Mouse (Mus musculus): Measurements from ENCODE around the gene Fmo5. TPM values are rescaled to one million over a fixed set of nuclear protein-coding genes. Genes with fewer than 3 reads are reported as not detected.

Fmo5 gene
- polyA plus RNA-seq, 1 experiment from 2014 or later = 0.53 TPM

DNA sequence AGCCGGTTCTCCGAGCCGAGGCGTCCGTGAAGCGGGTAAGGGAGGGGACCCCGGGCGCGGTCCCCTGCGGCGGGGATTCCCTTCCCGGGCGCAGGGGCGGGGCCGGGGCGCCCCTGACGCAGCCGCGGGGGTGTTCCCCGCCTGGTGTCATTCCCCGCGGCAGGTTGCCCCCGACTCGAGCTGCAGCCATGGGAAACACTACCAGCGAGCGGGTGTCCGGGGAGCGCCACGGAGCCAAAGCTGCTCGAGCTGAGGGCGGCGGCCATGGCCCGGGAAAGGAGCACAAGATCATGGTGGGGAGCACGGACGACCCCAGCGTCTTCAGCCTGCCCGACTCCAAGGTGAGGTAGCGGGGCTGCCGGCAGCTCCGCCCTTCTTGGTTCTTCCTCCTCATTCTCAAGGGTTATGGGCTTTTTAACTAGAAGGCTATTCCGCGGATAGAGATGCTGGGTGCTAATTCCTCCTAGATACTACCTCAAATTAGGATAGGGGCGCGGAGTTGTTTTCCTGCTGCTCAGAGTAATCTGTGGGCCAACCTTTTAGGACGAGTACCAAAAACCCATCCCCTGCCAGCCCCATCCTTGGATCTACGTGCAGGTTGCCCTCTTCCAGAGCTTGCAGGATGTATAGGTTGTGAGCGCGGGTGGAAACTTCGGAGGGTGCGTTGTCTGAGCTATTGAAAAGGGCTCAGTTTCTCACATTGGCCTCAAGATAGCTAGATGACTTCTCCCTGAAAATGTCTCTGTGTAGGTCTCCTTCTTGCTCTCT lies 30.0 kb downstream of the Fmo5 start:
- H3K4me1 ChIP-seq (ENCODE audit: control insufficient read depth, insufficient read depth, low read length) = peaks cover 10% of the 10 kb centered on the region
- H3K27me3 ChIP-seq (ENCODE audit: control insufficient read depth, insufficient read depth, low read length) = no peaks in the 10 kb centered on the region
- peak overlapping the region; percentile 75 for H3K4me2 ChIP-seq (ENCODE audit: low read length)
- no peaks in the 10 kb centered on the region for H3K9me3 ChIP-seq (ENCODE audit: control insufficient read depth, low read length)
- ATAC-seq (ENCODE audit: low FRiP score, low TSS enrichment) (no peak; the same call in 1 of the 2 replicates), DNase-seq (no peak)
- peaks cover 9% of the 10 kb centered on the region for H3K36me3 ChIP-seq (ENCODE audit: control insufficient read depth, insufficient read depth, low read length)
- H3K27ac ChIP-seq (replicated peaks; ENCODE audit: low read depth, low read length) = peak overlapping the region; percentile 67
- H3K9ac ChIP-seq (replicated peaks; ENCODE audit: low read length) = peak overlapping the region; percentile 76
- peak overlapping the region; percentile 85 for H3K4me3 ChIP-seq (replicated peaks; ENCODE audit: low read depth, low read length)
- under 1% methylated on average over 50 of the region's 50 CpGs for WGBS

GRCm38 (mm10) chr3:97659746-97660145 lies 31.1 kb downstream of the Fmo5 start:
- Histone ChIP-seq H3K27me3 (ENCODE audit: control insufficient read depth, insufficient read depth, low read length) (no peaks in the 10 kb centered on the region), H3K4me3 (replicated peaks; ENCODE audit: low read depth, low read length) (no peak overlapping the region), H3K4me1 (ENCODE audit: control insufficient read depth, insufficient read depth, low read length) (peaks cover 10% of the 10 kb centered on the region), H3K9me3 (ENCODE audit: control insufficient read depth, low read length) (no peaks in the 10 kb centered on the region), H3K36me3 (ENCODE audit: control insufficient read depth, insufficient read depth, low read length) (peaks cover 20% of the 10 kb centered on the region), H3K27ac (replicated peaks; ENCODE audit: low read depth, low read length) (no peak overlapping the region), H3K9ac (replicated peaks; ENCODE audit: low read length) (0 out of 2 replicates have a peak overlapping the region, but pooled peaks have one; percentile 76), H3K4me2 (ENCODE audit: low read length) (peak overlapping the region; percentile 75; the same call in 1 of the 2 replicates)
- DNase-seq (no peak), ATAC-seq (ENCODE audit: low FRiP score, low TSS enrichment) (no peak)
- 93% methylated on average over 7 of the region's 7 CpGs for WGBS

DNA sequence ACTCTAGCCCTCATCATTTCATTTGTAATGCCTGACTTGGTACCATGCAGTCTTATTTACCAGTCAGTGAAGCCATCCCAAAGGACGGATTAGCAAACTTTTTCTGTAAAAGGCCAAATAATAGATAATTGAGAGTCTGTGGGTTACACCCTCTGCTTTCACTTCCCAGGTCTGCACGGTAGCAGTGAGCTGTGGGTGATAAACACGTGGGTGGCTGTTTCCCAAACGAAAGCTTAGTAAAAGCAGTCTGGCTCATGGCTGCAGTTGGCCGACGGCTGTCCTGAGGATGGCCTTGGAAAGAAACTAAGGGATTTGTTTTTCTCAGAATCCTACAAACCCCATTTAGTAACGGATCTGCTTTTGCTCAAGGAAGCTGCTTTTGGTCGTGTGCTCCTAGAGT lies 32.6 kb downstream of the Fmo5 start:
- no peak overlapping the region for H3K27ac ChIP-seq (replicated peaks; ENCODE audit: low read depth, low read length)
- H3K36me3 ChIP-seq (ENCODE audit: control insufficient read depth, insufficient read depth, low read length) = peaks cover 24% of the 10 kb centered on the region
- no peaks in the 10 kb centered on the region for H3K9me3 ChIP-seq (ENCODE audit: control insufficient read depth, low read length)
- no peak overlapping the region for H3K4me2 ChIP-seq (ENCODE audit: low read length)
- no peak for ATAC-seq (ENCODE audit: low FRiP score, low TSS enrichment)
- no peaks in the 10 kb centered on the region for H3K27me3 ChIP-seq (ENCODE audit: control insufficient read depth, insufficient read depth, low read length)
- no peak for DNase-seq
- no peak overlapping the region for H3K9ac ChIP-seq (replicated peaks; ENCODE audit: low read length)
- H3K4me1 ChIP-seq (ENCODE audit: control insufficient read depth, insufficient read depth, low read length) = peaks cover 10% of the 10 kb centered on the region
- H3K4me3 ChIP-seq (replicated peaks; ENCODE audit: low read depth, low read length) = no peak overlapping the region
- WGBS = 83% methylated on average over 8 of the region's 8 CpGs

- DNase-seq (no peak), ATAC-seq (ENCODE audit: low FRiP score, low TSS enrichment) (no peak)
- Histone ChIP-seq H3K27ac (replicated peaks; ENCODE audit: low read depth, low read length) (no peak overlapping the region), H3K4me3 (replicated peaks; ENCODE audit: low read depth, low read length) (no peak overlapping the region), H3K4me2 (ENCODE audit: low read length) (no peak overlapping the region), H3K9ac (replicated peaks; ENCODE audit: low read length) (no peak overlapping the region), H3K9me3 (ENCODE audit: control insufficient read depth, low read length) (no peaks in the 10 kb centered on the region), H3K36me3 (ENCODE audit: control insufficient read depth, insufficient read depth, low read length) (peaks cover 65% of the 10 kb centered on the region), H3K27me3 (ENCODE audit: control insufficient read depth, insufficient read depth, low read length) (no peaks in the 10 kb centered on the region), H3K4me1 (ENCODE audit: control insufficient read depth, insufficient read depth, low read length) (no peaks in the 10 kb centered on the region)
- WGBS = 90% methylated on average over 9 of the region's 9 CpGs
Measured at GRCm38 (mm10) chr3:97665525-97665924, 36.9 kb downstream of the Fmo5 start.

- no peak for DNase-seq
- no peak overlapping the region for H3K27ac ChIP-seq (replicated peaks; ENCODE audit: low read depth, low read length)
- no peak overlapping the region for H3K9ac ChIP-seq (replicated peaks; ENCODE audit: low read length)
- H3K4me1 ChIP-seq (ENCODE audit: control insufficient read depth, insufficient read depth, low read length) = no peaks in the 10 kb centered on the region
- WGBS = 78% methylated on average over 8 of the region's 8 CpGs
- no peak overlapping the region for H3K4me3 ChIP-seq (replicated peaks; ENCODE audit: low read depth, low read length)
- peaks cover 67% of the 10 kb centered on the region for H3K36me3 ChIP-seq (ENCODE audit: control insufficient read depth, insufficient read depth, low read length)
- no peak overlapping the region for H3K4me2 ChIP-seq (ENCODE audit: low read length)
- no peaks in the 10 kb centered on the region for H3K27me3 ChIP-seq (ENCODE audit: control insufficient read depth, insufficient read depth, low read length)
- H3K9me3 ChIP-seq (ENCODE audit: control insufficient read depth, low read length) = no peaks in the 10 kb centered on the region
- ATAC-seq (ENCODE audit: low FRiP score, low TSS enrichment) = no peak
Measured at GRCm38 (mm10) chr3:97666154-97666553, 37.5 kb downstream of the Fmo5 start.

DNA sequence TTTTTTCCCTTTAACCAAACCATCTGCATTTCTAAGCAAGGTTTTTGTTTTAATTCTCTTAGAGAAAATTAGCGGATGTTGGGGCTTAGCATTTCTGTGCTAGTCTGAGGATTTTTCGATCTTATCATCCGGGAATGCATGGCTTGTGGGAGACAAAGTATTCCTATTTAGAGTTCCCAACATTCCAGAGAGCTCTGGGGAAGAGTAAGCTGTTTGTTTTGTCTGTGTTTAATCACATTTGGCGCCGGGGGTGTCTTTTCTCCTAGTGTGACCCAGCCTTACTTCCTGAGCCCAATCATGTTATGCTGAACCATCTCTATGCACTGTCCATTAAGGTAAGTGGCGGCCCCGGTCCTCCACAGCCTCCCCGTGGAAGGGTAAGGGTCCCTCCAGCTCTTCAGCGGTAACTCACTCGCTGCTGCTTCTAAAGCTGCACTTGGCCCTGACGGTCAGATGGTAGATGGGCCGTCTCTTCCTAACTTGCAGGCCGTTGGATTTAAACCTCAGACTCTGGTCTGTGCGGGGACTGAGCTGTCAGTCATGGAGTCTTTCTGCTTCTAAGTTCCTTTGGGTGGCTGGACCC lies 38.6 kb downstream of the Fmo5 start:
- Histone ChIP-seq H3K4me1 (ENCODE audit: control insufficient read depth, insufficient read depth, low read length) (no peaks in the 10 kb centered on the region), H3K27me3 (ENCODE audit: control insufficient read depth, insufficient read depth, low read length) (no peaks in the 10 kb centered on the region), H3K36me3 (ENCODE audit: control insufficient read depth, insufficient read depth, low read length) (peaks cover 67% of the 10 kb centered on the region), H3K4me2 (ENCODE audit: low read length) (no peak overlapping the region), H3K4me3 (replicated peaks; ENCODE audit: low read depth, low read length) (no peak overlapping the region), H3K9me3 (ENCODE audit: control insufficient read depth, low read length) (no peaks in the 10 kb centered on the region), H3K9ac (replicated peaks; ENCODE audit: low read length) (no peak overlapping the region), H3K27ac (replicated peaks; ENCODE audit: low read depth, low read length) (no peak overlapping the region)
- DNase-seq (no peak), ATAC-seq (ENCODE audit: low FRiP score, low TSS enrichment) (no peak)
- WGBS = 85% methylated on average over 14 of the region's 14 CpGs

DNA sequence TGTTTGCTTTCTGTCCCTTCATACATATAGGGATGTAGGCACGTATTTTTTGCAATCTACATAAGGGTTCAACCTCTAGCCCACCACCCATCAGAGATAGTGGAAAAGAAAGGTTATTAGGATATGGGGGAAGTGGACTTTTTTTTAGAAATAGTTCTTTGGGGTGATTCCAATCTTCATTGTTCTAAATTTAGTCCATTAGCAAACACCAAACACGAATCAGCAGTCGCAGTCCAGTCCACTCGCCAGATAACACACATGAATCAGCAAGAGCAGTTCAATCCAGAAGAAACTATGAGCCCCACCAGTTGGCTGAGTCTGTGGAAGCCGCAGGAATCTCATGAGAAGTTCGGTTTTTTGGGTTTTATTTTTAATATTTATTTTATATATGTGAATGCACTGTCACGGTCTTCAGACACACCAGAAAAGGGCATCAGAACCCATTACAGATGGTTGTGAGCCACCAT lies 46.1 kb downstream of the Fmo5 start, which contains the start of gene Gm17651:
Gm17651 (minus strand) TSS at position 51 of the 467 bp plus-strand sequence.
- Histone ChIP-seq H3K36me3 (ENCODE audit: control insufficient read depth, insufficient read depth, low read length) (peaks cover 10% of the 10 kb centered on the region), H3K9ac (replicated peaks; ENCODE audit: low read length) (no peak within 1 kb of the TSS), H3K9me3 (ENCODE audit: control insufficient read depth, low read length) (no peaks in the 10 kb centered on the region), H3K27ac (replicated peaks; ENCODE audit: low read depth, low read length) (no peak within 1 kb of the TSS), H3K27me3 (ENCODE audit: control insufficient read depth, insufficient read depth, low read length) (no peaks in the 10 kb centered on the region), H3K4me1 (ENCODE audit: control insufficient read depth, insufficient read depth, low read length) (no peaks in the 10 kb centered on the region), H3K4me3 (replicated peaks; ENCODE audit: low read depth, low read length) (no peak within 1 kb of the TSS), H3K4me2 (ENCODE audit: low read length) (no peak within 1 kb of the TSS)
- DNase-seq (no peak), ATAC-seq (ENCODE audit: low FRiP score, low TSS enrichment) (no peak)
- WGBS = 92% methylated on average over 7 of the region's 7 CpGs

DNA sequence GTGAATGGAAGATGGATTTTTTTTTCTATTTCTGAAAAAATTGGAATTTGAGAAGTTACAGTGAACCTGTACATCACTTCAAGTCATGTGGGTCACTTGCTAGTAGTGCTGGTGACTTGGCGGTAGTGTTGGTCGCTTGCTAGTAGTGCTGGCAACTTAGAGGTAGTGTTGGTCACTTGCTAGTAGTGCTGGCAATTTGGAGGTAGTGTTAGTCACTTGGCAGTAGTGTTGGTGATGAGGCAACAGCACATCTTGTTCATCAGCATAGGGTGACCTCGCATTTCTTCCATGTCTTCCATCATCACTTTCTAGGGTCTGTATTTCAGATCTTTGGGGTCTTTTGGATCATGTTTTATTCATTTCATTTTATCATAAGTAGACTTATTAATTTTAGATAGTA lies 47.5 kb downstream of the Fmo5 start:
- H3K4me1 ChIP-seq (ENCODE audit: control insufficient read depth, insufficient read depth, low read length) = 0 out of 2 replicates have a peak, but pooled peaks cover 5% of the 10 kb centered on the region
- H3K27ac ChIP-seq (replicated peaks; ENCODE audit: low read depth, low read length) = no peak overlapping the region
- H3K4me2 ChIP-seq (ENCODE audit: low read length) = no peak overlapping the region
- WGBS = 93% methylated on average over 3 of the region's 3 CpGs
- H3K9ac ChIP-seq (replicated peaks; ENCODE audit: low read length) = no peak overlapping the region
- no peaks in the 10 kb centered on the region for H3K27me3 ChIP-seq (ENCODE audit: control insufficient read depth, insufficient read depth, low read length)
- DNase-seq (no peak), ATAC-seq (ENCODE audit: low FRiP score, low TSS enrichment) (no peak)
- no peaks in the 10 kb centered on the region for H3K36me3 ChIP-seq (ENCODE audit: control insufficient read depth, insufficient read depth, low read length)
- no peaks in the 10 kb centered on the region for H3K9me3 ChIP-seq (ENCODE audit: control insufficient read depth, low read length)
- no peak overlapping the region for H3K4me3 ChIP-seq (replicated peaks; ENCODE audit: low read depth, low read length)

Data from midbrain, embryonic 14.5 days (tissue).